Mouse (Mus musculus): ENCODE measurements around the gene Col1a1.

GRCm38 (mm10) chr11:94992480-94992753 is 56.4 kb downstream of the Col1a1 start:
- TF ChIP-seq ETS1 (conservative IDR thresholded peaks at IDR 0.05; ENCODE audit: low read depth, low read length) = no peak
- TF ChIP-seq CTCF (conservative IDR thresholded peaks at IDR 0.05 in 1 of 2, IDR thresholded peaks at IDR 0.05 in 1 of 2; ENCODE audit: low read depth in 2 of 2, low read length in 2 of 2) = no peak
- no peak for TF ChIP-seq POLR2A (IDR thresholded peaks at IDR 0.05; ENCODE audit: low read depth, low read length)
- TF ChIP-seq NRF1 (IDR thresholded peaks at IDR 0.05; ENCODE audit: low read depth, low read length) = no peak
- no peak for TF ChIP-seq MEF2A (IDR thresholded peaks at IDR 0.05; ENCODE audit: borderline replicate concordance, low read depth, low read length)
- no peak for TF ChIP-seq EP300 (IDR thresholded peaks at IDR 0.05; ENCODE audit: low read length)
- no peak for TF ChIP-seq SMC3 (IDR thresholded peaks at IDR 0.05; ENCODE audit: low read depth, low read length)
